Mouse (Mus musculus): ENCODE results near the gene Mup1.
"Not testable (repeated sequence)": the region's sequence is repeated elsewhere in the genome, so short reads cannot be mapped to it uniquely, and the experiment has no call there.

Mup1 gene

DNA sequence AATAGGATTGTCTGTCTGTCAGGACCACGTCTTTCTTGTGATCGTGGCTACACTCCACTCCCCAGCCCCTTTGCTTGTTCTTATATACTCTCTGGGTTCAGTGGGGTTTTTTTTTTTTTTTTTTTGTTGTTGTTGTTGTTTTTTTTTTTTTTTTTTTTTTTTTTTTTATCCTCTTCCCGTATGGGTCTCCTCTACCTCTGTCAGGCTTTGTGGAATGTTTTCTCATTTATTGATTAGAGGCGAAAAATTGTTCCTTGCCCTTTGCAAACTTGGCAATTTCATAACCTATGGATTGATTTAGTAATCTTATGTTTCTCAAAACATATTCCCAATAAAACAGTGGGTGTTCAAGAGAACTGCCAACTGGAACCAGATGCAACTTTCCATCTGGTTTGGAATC lies at the start of gene Mup1:
Mup1 (minus strand) TSS at position 101 of the 400 bp plus-strand sequence.
- not testable (repeated sequence) for DNase-seq (ENCODE audit: low spot score)

All from T-cell, adult 2 months (primary cell).